Mouse (Mus musculus) testis, adult 2 months (tissue): ENCODE results near the gene Gadd45gip1.

Experiments
- CTCF ChIP-seq: fragments of 200-500 bp; IDR thresholded peaks from 2 replicates; pipeline ENCODE4 v1.5.1; 2012; ENCODE audit warnings: low read depth, mild to moderate bottlenecking, inconsistent platforms, low read length, moderate library complexity; ENCODE audit not compliant: control insufficient read depth, insufficient read depth, insufficient replicate concordance
- POLR2A ChIP-seq: fragments of 200-500 bp; IDR thresholded peaks from 2 replicates; pipeline ENCODE4 v1.6.1; 2012; ENCODE audit warnings: low read depth, mild to moderate bottlenecking, inconsistent platforms, low read length, moderate library complexity; ENCODE audit not compliant: control insufficient read depth

GRCm38 (mm10) chr8:84813059-84813458 is 18.3 kb upstream of the Gadd45gip1 start:
- TF ChIP-seq CTCF (peak; percentile 37; the same call in 1 of the 2 replicates), POLR2A (no peak)
